Mouse (Mus musculus) CH12.LX (cell line): ENCODE measurements around the gene Snx11. TPM values are rescaled to one million over a fixed set of nuclear protein-coding genes. Genes with fewer than 3 reads are reported as not detected.
A peak's percentile ranks its signal among the peaks of the same experiment; 100 is the strongest.

Experiments
- DNase-seq: peaks from one replicate; pipeline ENCODE4 v3.0.0-alpha.2; 2013; ENCODE audit errors: extremely low read depth
- H3K27ac ChIP-seq: 2 replicates; pipeline ENCODE4 v1.5.1; 2012; ENCODE audit warnings: low read depth, mild to moderate bottlenecking, control low read depth, moderate library complexity; ENCODE audit not compliant: insufficient read depth
- H3K27me3 ChIP-seq: replicated peaks from 2 replicates; pipeline ENCODE3; 2012; ENCODE audit warnings: inconsistent platforms
- H3K36me3 ChIP-seq, 2 experiments: replicated peaks in 1 of 2; 2 replicates each; pipeline versions ENCODE3 to v1.6.1; 2012; ENCODE audit warnings: inconsistent platforms in 1 of 2, low read length in 1 of 2, mild to moderate bottlenecking in 1 of 2, mixed read lengths in 1 of 2, moderate library complexity in 1 of 2; ENCODE audit not compliant: control insufficient read depth in 1 of 2, insufficient read depth in 1 of 2
- H3K4me1 ChIP-seq, 2 experiments: 2 replicates each; pipeline ENCODE4 v1.6.1; 2012; ENCODE audit warnings: inconsistent platforms in 1 of 2, moderate library complexity in 1 of 2; ENCODE audit not compliant: insufficient read depth in 2 of 2, control insufficient read depth in 1 of 2
- H3K4me2 ChIP-seq: 2 replicates; pipeline ENCODE4 v1.6.1; 2012; ENCODE audit warnings: low read depth, mild to moderate bottlenecking, control low read depth; ENCODE audit not compliant: poor library complexity, insufficient read depth, severe bottlenecking
- H3K4me3 ChIP-seq, 3 experiments: fragments of 150-350 bp in 1 of 3; sonication (generic) in 1 of 3; replicated peaks in 1 of 3; 2 replicates each; pipeline versions ENCODE3 to v1.5.1; 2011 to 2012; ENCODE audit warnings: low read depth in 2 of 3, low read length in 2 of 3, mild to moderate bottlenecking in 2 of 3, moderate library complexity in 2 of 3, control low read depth in 1 of 3, improper control_type of control experiment in 1 of 3, inconsistent platforms in 1 of 3, mixed read lengths in 1 of 3; ENCODE audit not compliant: poor library complexity in 1 of 3
- H3K79me2 ChIP-seq: replicated peaks from 2 replicates; pipeline ENCODE4 v1.6.1; 2012; ENCODE audit warnings: mild to moderate bottlenecking, moderate library complexity; ENCODE audit not compliant: control insufficient read depth, poor library complexity, insufficient read depth, severe bottlenecking; ENCODE audit errors: extremely low read depth
- H3K9ac ChIP-seq: 2 replicates; pipeline ENCODE4 v1.6.1; 2012; ENCODE audit warnings: low read depth, mild to moderate bottlenecking, control low read depth, moderate library complexity; ENCODE audit not compliant: insufficient read depth
- H3K9me3 ChIP-seq: replicated peaks from 2 replicates; pipeline ENCODE3; 2012; ENCODE audit warnings: low read length, inconsistent platforms, mixed read lengths
- BHLHE40 ChIP-seq: IDR thresholded peaks from 2 replicates; pipeline ENCODE4 v1.6.1; 2011; ENCODE audit warnings: mild to moderate bottlenecking, low read depth, low read length, improper control_type of control experiment
- CHD1 ChIP-seq: IDR thresholded peaks from 2 replicates; pipeline ENCODE4 v1.6.1; 2012; ENCODE audit warnings: low read depth, low read length, improper control_type of control experiment, inconsistent platforms
- CTCF ChIP-seq, 2 experiments: IDR thresholded peaks in 1 of 2; conservative IDR thresholded peaks in 1 of 2; 2 replicates each; pipeline ENCODE4 v1.5.1; 2011 to 2012; ENCODE audit warnings: low read depth in 2 of 2, low read length in 2 of 2, improper control_type of control experiment in 1 of 2, inconsistent platforms in 1 of 2, mild to moderate bottlenecking in 1 of 2, moderate library complexity in 1 of 2
- E2F4 ChIP-seq: IDR thresholded peaks from 2 replicates; pipeline ENCODE4 v1.6.1; 2011; ENCODE audit warnings: low read depth, low read length, improper control_type of control experiment; ENCODE audit not compliant: insufficient replicate concordance
- ELF1 ChIP-seq: IDR thresholded peaks from 2 replicates; pipeline ENCODE4 v1.6.1; 2014; ENCODE audit warnings: low read depth, mild to moderate bottlenecking, inconsistent platforms, low read length, improper control_type of control experiment
- EP300 ChIP-seq: IDR thresholded peaks from 2 replicates; pipeline ENCODE4 v1.6.1; 2011; ENCODE audit warnings: low read length, improper control_type of control experiment
- HCFC1 ChIP-seq: IDR thresholded peaks from 2 replicates; pipeline ENCODE4 v1.6.1; 2012; ENCODE audit warnings: low read depth, mild to moderate bottlenecking, inconsistent platforms, low read length, improper control_type of control experiment
- IRF4 ChIP-seq: IDR thresholded peaks from 2 replicates; pipeline ENCODE4 v1.6.1; 2014; ENCODE audit warnings: low read depth, mild to moderate bottlenecking, inconsistent platforms, low read length, improper control_type of control experiment
- JUN ChIP-seq: IDR thresholded peaks from 2 replicates; pipeline ENCODE4 v1.6.1; 2011; ENCODE audit warnings: low read depth, mild to moderate bottlenecking, low read length, improper control_type of control experiment, moderate library complexity; ENCODE audit not compliant: insufficient read depth
- JUND ChIP-seq: conservative IDR thresholded peaks from 2 replicates; pipeline ENCODE4 v1.6.1; 2011; ENCODE audit warnings: low read depth, low read length, improper control_type of control experiment
- KAT2A ChIP-seq: IDR thresholded peaks from 2 replicates; pipeline ENCODE4 v1.6.1; 2012; ENCODE audit warnings: low read length, improper control_type of control experiment, inconsistent platforms; ENCODE audit not compliant: insufficient replicate concordance
- MAFK ChIP-seq: IDR thresholded peaks from 2 replicates; pipeline ENCODE4 v1.6.1; 2011; ENCODE audit warnings: low read length, improper control_type of control experiment; ENCODE audit not compliant: insufficient replicate concordance
- MAX ChIP-seq: IDR thresholded peaks from 2 replicates; pipeline ENCODE4 v1.6.1; 2011; ENCODE audit warnings: low read length, improper control_type of control experiment
- MEF2A ChIP-seq: IDR thresholded peaks from 2 replicates; pipeline ENCODE4 v1.6.1; 2014; ENCODE audit warnings: low read depth, mild to moderate bottlenecking, inconsistent platforms, low read length, improper control_type of control experiment, borderline replicate concordance
- MXI1 ChIP-seq: IDR thresholded peaks from 2 replicates; pipeline ENCODE4 v1.6.1; 2011; ENCODE audit warnings: mild to moderate bottlenecking, low read depth, low read length, improper control_type of control experiment
- MYC ChIP-seq: IDR thresholded peaks from 2 replicates; pipeline ENCODE4 v1.6.1; 2011; ENCODE audit warnings: low read depth, mild to moderate bottlenecking, improper control_type of control experiment, low read length
- NELFE ChIP-seq: IDR thresholded peaks from 2 replicates; pipeline ENCODE4 v1.6.1; 2011; ENCODE audit warnings: low read depth, low read length, improper control_type of control experiment
- NRF1 ChIP-seq: IDR thresholded peaks from 2 replicates; pipeline ENCODE4 v1.6.1; 2014; ENCODE audit warnings: low read depth, mild to moderate bottlenecking, inconsistent platforms, low read length, improper control_type of control experiment, moderate library complexity
- POLR2A ChIP-seq: IDR thresholded peaks from 2 replicates; pipeline ENCODE4 v1.6.1; 2011; ENCODE audit warnings: low read depth, mild to moderate bottlenecking, improper control_type of control experiment, low read length
- POLR2AphosphoS2 ChIP-seq: IDR thresholded peaks from 2 replicates; pipeline ENCODE4 v1.6.1; 2011; ENCODE audit warnings: low read depth, low read length, improper control_type of control experiment
- RAD21 ChIP-seq: IDR thresholded peaks from 2 replicates; pipeline ENCODE4 v1.6.1; 2011; ENCODE audit warnings: low read depth, mild to moderate bottlenecking, low read length, improper control_type of control experiment, moderate library complexity
- RCOR1 ChIP-seq: conservative IDR thresholded peaks from 2 replicates; pipeline ENCODE4 v1.6.1; 2012; ENCODE audit warnings: low read depth, mild to moderate bottlenecking, inconsistent platforms, low read length, improper control_type of control experiment
- SIN3A ChIP-seq: IDR thresholded peaks from 2 replicates; pipeline ENCODE4 v1.6.1; 2012; ENCODE audit warnings: low read length, improper control_type of control experiment, inconsistent platforms
- UBTF ChIP-seq: IDR thresholded peaks from 2 replicates; pipeline ENCODE4 v1.6.1; 2012; ENCODE audit warnings: low read depth, mild to moderate bottlenecking, inconsistent platforms, low read length, improper control_type of control experiment, moderate library complexity
- USF1 ChIP-seq: IDR thresholded peaks from 2 replicates; pipeline ENCODE4 v1.6.1; 2014; ENCODE audit warnings: low read depth, mild to moderate bottlenecking, inconsistent platforms, low read length, improper control_type of control experiment
- USF2 ChIP-seq: conservative IDR thresholded peaks from 2 replicates; pipeline ENCODE4 v1.6.1; 2011; ENCODE audit warnings: low read depth, low read length, improper control_type of control experiment
- ZC3H11A ChIP-seq: IDR thresholded peaks from 2 replicates; pipeline ENCODE4 v1.6.1; 2012; ENCODE audit warnings: low read depth, mild to moderate bottlenecking, inconsistent platforms, low read length, improper control_type of control experiment
- ZKSCAN1 ChIP-seq: IDR thresholded peaks from 2 replicates; pipeline ENCODE4 v1.6.1; 2012; ENCODE audit warnings: low read depth, inconsistent platforms, low read length, improper control_type of control experiment, borderline replicate concordance
- ZMIZ1 ChIP-seq: IDR thresholded peaks from 2 replicates; pipeline ENCODE4 v1.6.1; 2012; ENCODE audit warnings: low read depth, mild to moderate bottlenecking, inconsistent platforms, low read length, improper control_type of control experiment
- ZNF384 ChIP-seq: IDR thresholded peaks from 2 replicates; pipeline ENCODE4 v1.6.1; 2012; ENCODE audit warnings: low read depth, low read length, improper control_type of control experiment, inconsistent platforms
- dilution Hi-C: fragments of 300-500 bp; cut with MboI; formaldehyde crosslinking; loops from 2 replicates; pipeline ENCODE4 v1.14.3; 2020; ENCODE audit warnings: low sequenced_read_pairs; ENCODE audit not compliant: extremely low pct_unique_long_range_greater_than_20kb, extremely low pct_ligation_motif_present
- in situ Hi-C: fragments of 300-500 bp; cut with MboI; formaldehyde crosslinking; loops from 3 replicates; pipeline ENCODE4 v1.14.3; 2019; ENCODE audit warnings: low sequenced_read_pairs, low pct_ligation_motif_present, low pct_unique_long_range_greater_than_20kb, mixed read lengths
- polyA plus RNA-seq: library from polyadenylated mRNA; unstranded; fragments of >175 nt; gene quantifications from 2 replicates; pipeline ENCODE4 v1.2.1, GENCODE M21; 2012; ENCODE audit warnings: low read depth; ENCODE audit not compliant: insufficient read length
- total RNA-seq, 2 experiments: library from RNA; depleted of rRNA; stranded (reverse); fragments of 300-350 nt in 1 of 2; fragments of >200 nt in 1 of 2; gene quantifications; 2 replicates each; pipeline ENCODE4 v1.2.3; 2012 to 2014

Gene Snx11
- total and polyA plus RNA-seq, 3 experiments: 153 to 244 (median 217) TPM

GRCm38 (mm10) chr11:96774536-96774935 lies 2.8 kb downstream of the Snx11 start (continued):
- TF ChIP-seq RCOR1 (peak; percentile 95), RAD21 (peak; percentile 84), EP300 (peak; percentile 99), CHD1 (no peak; the same call in 1 of the 2 replicates), ELF1 (peak; percentile 55; the same call in 1 of the 2 replicates), POLR2AphosphoS2 (peak; percentile 90; the same call in 1 of the 2 replicates)

- Histone ChIP-seq H3K27me3 (no peaks in the 10 kb centered on the region), H3K27ac (peak overlapping the region; percentile 20; the same call in 1 of the 2 replicates), H3K9me3 (no peaks in the 10 kb centered on the region)
- peak; percentile 38 for DNase-seq
- no peak; the same call in none of the 2 replicates for TF ChIP-seq MAX
- TF ChIP-seq MAFK: no peak
- no peak for TF ChIP-seq MEF2A
- no peak for TF ChIP-seq ELF1
- peak; percentile 69 for TF ChIP-seq USF1
- no peak; the same call in 1 of the 2 replicates for TF ChIP-seq CHD1
- TF ChIP-seq UBTF: no peak
- no peak for TF ChIP-seq ZKSCAN1
- no peak for TF ChIP-seq KAT2A
- TF ChIP-seq RCOR1: no peak
- no peak for TF ChIP-seq CTCF (conservative IDR thresholded peaks at IDR 0.05 in 1 of 2, IDR thresholded peaks at IDR 0.05 in 1 of 2; ENCODE audit: low read depth in 2 of 2, low read length in 2 of 2)
- TF ChIP-seq JUN: no peak
- TF ChIP-seq POLR2AphosphoS2: no peak
- TF ChIP-seq E2F4: no peak
- TF ChIP-seq MXI1: 0 out of 2 replicates have a peak, but pooled peaks have one; percentile 12
- no peak for TF ChIP-seq ZC3H11A
- no peak for TF ChIP-seq MYC
- no peak for TF ChIP-seq HCFC1
- peak; percentile 55; the same call in 1 of the 2 replicates for TF ChIP-seq USF2
- no peak for TF ChIP-seq ZNF384
- no peak for TF ChIP-seq POLR2A
- TF ChIP-seq RAD21: no peak
- peak; percentile 2; the same call in 1 of the 2 replicates for TF ChIP-seq SIN3A
- TF ChIP-seq NELFE: no peak
- no peak for TF ChIP-seq JUND
- no peak for TF ChIP-seq ZMIZ1
- TF ChIP-seq BHLHE40: peak; percentile 47; the same call in 1 of the 2 replicates
- no peak for TF ChIP-seq NRF1
- TF ChIP-seq IRF4: no peak
- TF ChIP-seq, all 38 proteins: peak for 5
- no peak overlapping the region for H3K9ac ChIP-seq
- peaks cover 59 to 66% of the 10 kb centered on the region in 2 experiments for H3K36me3 ChIP-seq
- in situ Hi-C loops: no loop called here
- dilution Hi-C loops: no loop called here
- no peak overlapping the region for H3K4me2 ChIP-seq
- H3K4me1 ChIP-seq: peaks cover 33 to 55% of the 10 kb centered on the region in 2 experiments
- peak overlapping the region; percentile 3 to 80 (median 45) for H3K4me3 ChIP-seq
- H3K79me2 ChIP-seq: peaks cover 24% of the 10 kb centered on the region
Observed at GRCm38 (mm10) chr11:96772413-96772812, 4.9 kb downstream of the Snx11 start.
